Mouse (Mus musculus) heart, postnatal 25 days (tissue): ENCODE data around the gene Klhdc8a. TPM values are rescaled to one million over a fixed set of nuclear protein-coding genes. Genes with fewer than 3 reads are reported as not detected.

Experiments
- DNase-seq: peaks from one replicate; pipeline ENCODE4 v3.0.0; 2022; ENCODE audit warnings: low spot score
- intact Hi-C: fragments of 180-260 bp; cut with DNase I; formaldehyde crosslinking; loops from one replicate; pipeline ENCODE4 v1.15.1; 2025
- total RNA-seq, 2 experiments: library from RNA; stranded (reverse); gene quantifications; 2 replicates each; pipeline ENCODE4 v1.2.3; 2021

Klhdc8a gene
- total RNA-seq, 2 experiments from 2014 or later, result 22.3 to 28.8 TPM

- no peak for DNase-seq
- intact Hi-C loops, result no loop called here
Observed at GRCm38 (mm10) chr1:132289965-132290364, 8.5 kb upstream of the Klhdc8a start.

- intact Hi-C loops, result no loop called here
Observed at GRCm38 (mm10) chr1:132290921-132291675, 7.3 kb upstream of the Klhdc8a start.

GRCm38 (mm10) chr1:132291706-132292105, 6.7 kb upstream of the Klhdc8a start:
- intact Hi-C loops, result no loop called here
- no peak for DNase-seq

More at GRCm38 (mm10) chr1:132290921-132291675, 7.3 kb upstream of the Klhdc8a start:
- DNase-seq, result no peak

- DNase-seq, result no peak
- intact Hi-C loops, result no loop called here
Observed at GRCm38 (mm10) chr1:132292318-132293129, 5.9 kb upstream of the Klhdc8a start.

GRCm38 (mm10) chr1:132295506-132295905, 2.9 kb upstream of the Klhdc8a start:
- no peak for DNase-seq
- intact Hi-C loops, result no loop called here

GRCm38 (mm10) chr1:132296051-132296450, 2.4 kb upstream of the Klhdc8a start:
- no peak for DNase-seq
- intact Hi-C loops, result no loop called here

GRCm38 (mm10) chr1:132298801-132299464, 507 bp downstream of the Klhdc8a start:
- intact Hi-C loops, result no loop called here
- DNase-seq, result no peak

GRCm38 (mm10) chr1:132299744-132300143, 1.3 kb downstream of the Klhdc8a start:
- DNase-seq, result no peak
- intact Hi-C loops, result no loop called here

GRCm38 (mm10) chr1:132301242-132301641, 2.8 kb downstream of the Klhdc8a start:
- intact Hi-C loops, result no loop called here
- DNase-seq, result no peak

GRCm38 (mm10) chr1:132302341-132302866, 4.0 kb downstream of the Klhdc8a start:
- DNase-seq, result no peak
- intact Hi-C loops, result no loop called here

GRCm38 (mm10) chr1:132304618-132305214, 6.3 kb downstream of the Klhdc8a start:
- no peak for DNase-seq
- intact Hi-C loops, result loop anchor here (5.0 kb wide), 2 partner anchors 147 to 182 kb away; no protein-coding TSS in a partner anchor

GRCm38 (mm10) chr1:132306160-132306559, 7.7 kb downstream of the Klhdc8a start:
- intact Hi-C loops, result loop anchor here (5.0 kb wide), 2 partner anchors 149 to 184 kb away; no protein-coding TSS in a partner anchor
- no peak for DNase-seq

GRCm38 (mm10) chr1:132306808-132307207, 8.4 kb downstream of the Klhdc8a start:
- intact Hi-C loops, result loop anchor here (5.0 kb wide), 2 partner anchors 150 to 185 kb away; no protein-coding TSS in a partner anchor
- DNase-seq, result no peak

GRCm38 (mm10) chr1:132307962-132308361, 9.5 kb downstream of the Klhdc8a start:
- intact Hi-C loops, result loop anchor here (5.0 kb wide), 2 partner anchors 151 to 186 kb away; no protein-coding TSS in a partner anchor
- no peak for DNase-seq

- DNase-seq, result no peak
Observed at GRCm38 (mm10) chr1:132308674-132309073, 10.2 kb downstream of the Klhdc8a start.

GRCm38 (mm10) chr1:132310754-132311153, 12.3 kb downstream of the Klhdc8a start:
- DNase-seq, result no peak
- intact Hi-C loops, result loop anchor here (5.0 kb wide), 1 partner anchor 167 kb away; the partner anchor contains the start of gene Rbbp5

More at GRCm38 (mm10) chr1:132308674-132309073, 10.2 kb downstream of the Klhdc8a start:
- intact Hi-C loops, result loop anchor here (5.0 kb wide), 2 partner anchors 151 to 186 kb away; no protein-coding TSS in a partner anchor

GRCm38 (mm10) chr1:132311174-132311859, 12.9 kb downstream of the Klhdc8a start:
- DNase-seq, result no peak
- intact Hi-C loops, result loop anchor here (5.0 kb wide), 1 partner anchor 166 kb away; the partner anchor contains the start of gene Rbbp5

- intact Hi-C loops, result loop anchor here (5.0 kb wide), 1 partner anchor 165 kb away; the partner anchor contains the start of gene Rbbp5
- no peak for DNase-seq
Observed at GRCm38 (mm10) chr1:132312043-132312442, 13.6 kb downstream of the Klhdc8a start.
